Mouse (Mus musculus) olfactory bulb, adult 2 months (tissue): Measurements from ENCODE around the gene Gm10645.

Experiments used
- CTCF ChIP-seq: fragments of 200-500 bp; IDR thresholded peaks from 2 replicates; pipeline ENCODE4 v1.5.1; 2012; ENCODE audit warnings: low read depth, mild to moderate bottlenecking, low read length, moderate library complexity; ENCODE audit not compliant: insufficient read depth
- POLR2A ChIP-seq: fragments of 200-500 bp; IDR thresholded peaks from 2 replicates; pipeline ENCODE4 v1.6.1; 2012; ENCODE audit warnings: mild to moderate bottlenecking, low read depth, low read length, moderate library complexity; ENCODE audit not compliant: insufficient read depth

- TF ChIP-seq POLR2A (no peak), CTCF (no peak)
Measured at GRCm38 (mm10) chr8:83186376-83186775, 20.4 kb upstream of the Gm10645 start.
